Mouse (Mus musculus): ENCODE measurements around the gene Kctd14. TPM values are rescaled to one million over a fixed set of nuclear protein-coding genes. Genes with fewer than 3 reads are reported as not detected.
A peak's percentile ranks its signal among the peaks of the same experiment; 100 is the strongest.

Kctd14 gene
- polyA plus RNA-seq, 1 experiment from 2014 or later: 0.87 TPM

- DNase-seq (ENCODE audit: low spot score): no peak
- Histone ChIP-seq H3K4me3 (no peak overlapping the region), H3K4me1 (peaks cover 12% of the 10 kb centered on the region), H3K36me3 (no peaks in the 10 kb centered on the region), H3K27ac (no peak overlapping the region), H3K9me3 (no peaks in the 10 kb centered on the region), H3K27me3 (ENCODE audit: insufficient read depth, poor library complexity, severe bottlenecking) (no peaks in the 10 kb centered on the region)
- WGBS: 87% methylated on average over 6 of the region's 6 CpGs
Observed at GRCm38 (mm10) chr7:97452196-97452595, 1.1 kb downstream of the Kctd14 start.

DNA sequence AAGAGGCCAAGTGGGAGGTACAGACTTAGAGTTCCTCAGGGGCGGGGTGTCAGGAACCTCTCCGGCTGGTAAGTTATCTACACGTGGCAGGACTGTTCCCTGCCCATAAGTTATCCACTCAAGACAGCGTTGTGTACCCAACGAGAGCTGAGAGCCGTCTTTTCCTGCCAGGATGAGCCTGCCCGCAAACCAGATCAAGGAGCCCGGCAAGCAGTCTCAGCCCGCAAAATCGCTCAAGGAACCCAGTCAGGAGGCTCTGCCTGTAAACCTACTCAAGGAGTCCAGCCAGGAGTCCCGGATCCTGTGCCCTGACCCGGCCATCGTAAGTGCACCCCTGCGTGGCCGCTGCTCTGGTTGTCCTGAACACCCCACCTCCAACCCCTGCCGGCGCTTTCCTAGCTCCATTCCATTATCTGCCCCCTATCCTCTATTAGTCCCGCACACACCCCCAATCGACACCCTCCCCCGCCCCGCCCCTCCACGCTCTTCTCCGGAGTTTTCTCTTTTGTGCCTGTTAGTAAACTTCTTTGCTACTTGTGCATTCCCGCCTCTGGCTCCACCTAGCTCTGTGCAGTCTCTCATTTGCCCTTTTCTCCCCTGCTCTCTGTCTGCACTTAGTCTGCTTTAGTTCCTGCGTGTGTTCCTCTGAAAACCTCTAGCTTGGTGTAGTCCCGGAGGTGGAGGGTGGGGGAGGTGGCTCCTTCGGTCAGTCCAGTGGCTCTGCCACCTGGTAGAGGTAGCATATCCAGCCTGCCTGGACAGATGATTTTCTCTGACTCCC lies 2.2 kb downstream of the Kctd14 start:
- no peaks in the 10 kb centered on the region for H3K36me3 ChIP-seq
- H3K4me1 ChIP-seq: peaks cover 16% of the 10 kb centered on the region
- peak; percentile 77 for DNase-seq (ENCODE audit: low spot score)
- H3K27ac ChIP-seq: peak overlapping the region; percentile 78
- peak overlapping the region; percentile 64 for H3K4me3 ChIP-seq
- H3K9me3 ChIP-seq: no peaks in the 10 kb centered on the region
- 4% methylated on average over 27 of the region's 27 CpGs for WGBS
- no peaks in the 10 kb centered on the region for H3K27me3 ChIP-seq (ENCODE audit: insufficient read depth, poor library complexity, severe bottlenecking)

GRCm38 (mm10) chr7:97454795-97455194 lies 3.7 kb downstream of the Kctd14 start:
- Histone ChIP-seq H3K27ac (no peak overlapping the region), H3K4me1 (peaks cover 16% of the 10 kb centered on the region), H3K4me3 (no peak overlapping the region), H3K9me3 (no peaks in the 10 kb centered on the region), H3K27me3 (ENCODE audit: insufficient read depth, poor library complexity, severe bottlenecking) (no peaks in the 10 kb centered on the region), H3K36me3 (no peaks in the 10 kb centered on the region)
- no peak for DNase-seq (ENCODE audit: low spot score)
- WGBS: 90% methylated on average over 10 of the region's 10 CpGs

GRCm38 (mm10) chr7:97455577-97455976 lies 4.5 kb downstream of the Kctd14 start:
- no peaks in the 10 kb centered on the region for H3K36me3 ChIP-seq
- 74% methylated on average over 3 of the region's 3 CpGs for WGBS
- H3K4me1 ChIP-seq: peaks cover 16% of the 10 kb centered on the region
- H3K27ac ChIP-seq: no peak overlapping the region
- no peaks in the 10 kb centered on the region for H3K9me3 ChIP-seq
- no peak for DNase-seq (ENCODE audit: low spot score)
- no peak overlapping the region for H3K4me3 ChIP-seq
- no peaks in the 10 kb centered on the region for H3K27me3 ChIP-seq (ENCODE audit: insufficient read depth, poor library complexity, severe bottlenecking)

- Histone ChIP-seq H3K27ac (no peak overlapping the region), H3K4me3 (no peak overlapping the region), H3K27me3 (ENCODE audit: insufficient read depth, poor library complexity, severe bottlenecking) (no peaks in the 10 kb centered on the region), H3K4me1 (no peaks in the 10 kb centered on the region), H3K36me3 (no peaks in the 10 kb centered on the region), H3K9me3 (no peaks in the 10 kb centered on the region)
- DNase-seq (ENCODE audit: low spot score): no peak
- WGBS: 78% methylated on average over 5 of the region's 5 CpGs
Observed at GRCm38 (mm10) chr7:97473001-97473400, 21.9 kb downstream of the Kctd14 start.

- Histone ChIP-seq H3K36me3 (no peaks in the 10 kb centered on the region), H3K9me3 (no peaks in the 10 kb centered on the region), H3K4me3 (no peak overlapping the region), H3K27me3 (ENCODE audit: insufficient read depth, poor library complexity, severe bottlenecking) (no peaks in the 10 kb centered on the region), H3K27ac (no peak overlapping the region), H3K4me1 (peaks cover 8% of the 10 kb centered on the region)
- DNase-seq (ENCODE audit: low spot score): no peak
- WGBS: 62% methylated on average over 3 of the region's 3 CpGs
Observed at GRCm38 (mm10) chr7:97479349-97479748, 28.2 kb downstream of the Kctd14 start.

DNA sequence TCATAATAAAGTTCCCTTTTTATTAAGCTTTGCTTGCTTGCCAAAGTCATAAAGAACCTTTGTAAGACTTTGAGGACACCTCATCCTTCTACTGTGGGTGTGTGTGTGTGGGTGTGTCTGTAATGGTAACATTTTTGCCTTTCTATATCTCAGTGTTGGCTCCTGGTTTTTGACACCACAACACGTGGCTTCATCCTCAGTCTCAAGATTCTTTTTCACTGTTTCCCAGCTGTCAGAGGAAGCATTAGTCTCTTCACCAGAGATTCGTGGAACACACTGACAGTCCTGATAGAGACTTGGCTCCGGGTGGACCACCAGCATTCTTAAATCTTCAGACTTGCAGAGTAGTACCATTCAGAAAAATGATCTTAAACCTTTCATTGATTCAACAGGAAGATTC lies 29.2 kb downstream of the Kctd14 start:
- H3K4me1 ChIP-seq: peaks cover 8% of the 10 kb centered on the region
- no peak for DNase-seq (ENCODE audit: low spot score)
- no peak overlapping the region for H3K27ac ChIP-seq
- no peaks in the 10 kb centered on the region for H3K27me3 ChIP-seq (ENCODE audit: insufficient read depth, poor library complexity, severe bottlenecking)
- 29% methylated on average over 3 of the region's 3 CpGs for WGBS
- H3K9me3 ChIP-seq: no peaks in the 10 kb centered on the region
- H3K36me3 ChIP-seq: peaks cover 8% of the 10 kb centered on the region
- H3K4me3 ChIP-seq: peak overlapping the region; percentile 71

GRCm38 (mm10) chr7:97480821-97481339 lies 29.8 kb downstream of the Kctd14 start, which contains the start of gene Ints4:
Gene Ints4, plus strand, starts transcription at chr7:97480956.
- Histone ChIP-seq H3K36me3 (peaks cover 13% of the 10 kb centered on the region), H3K4me3 (peak within 1 kb of the TSS; percentile 71), H3K27ac (peak within 1 kb of the TSS; percentile 81), H3K27me3 (ENCODE audit: insufficient read depth, poor library complexity, severe bottlenecking) (no peaks in the 10 kb centered on the region), H3K4me1 (peaks cover 8% of the 10 kb centered on the region), H3K9me3 (no peaks in the 10 kb centered on the region)
- DNase-seq (ENCODE audit: low spot score): peak; percentile 99
- under 1% methylated on average over 24 of the region's 24 CpGs for WGBS

DNA sequence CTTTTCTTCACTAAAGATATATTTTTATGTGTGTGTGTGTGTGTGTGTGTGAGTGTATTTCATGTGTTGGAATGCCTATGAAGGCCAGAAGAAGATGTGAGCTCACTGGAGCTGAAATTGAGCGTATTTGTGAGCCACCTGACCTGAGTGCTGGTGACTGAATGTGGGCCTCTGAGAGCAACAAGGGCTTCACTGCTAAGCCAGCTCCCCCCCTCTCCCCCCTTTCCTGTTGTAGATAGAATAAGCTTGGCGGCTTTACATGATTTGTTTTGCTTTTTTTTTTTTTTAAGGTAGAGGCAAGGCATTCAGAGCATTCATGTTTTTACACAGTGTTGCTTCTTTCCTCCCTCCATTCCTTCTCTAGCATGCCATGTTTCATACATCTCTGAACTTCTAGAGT lies 32.3 kb downstream of the Kctd14 start:
- H3K4me3 ChIP-seq: no peak overlapping the region
- H3K36me3 ChIP-seq: peaks cover 35% of the 10 kb centered on the region
- WGBS: 79% methylated on average over 2 of the region's 2 CpGs
- DNase-seq (ENCODE audit: low spot score): no peak
- peaks cover 8% of the 10 kb centered on the region for H3K4me1 ChIP-seq
- no peaks in the 10 kb centered on the region for H3K27me3 ChIP-seq (ENCODE audit: insufficient read depth, poor library complexity, severe bottlenecking)
- H3K9me3 ChIP-seq: no peaks in the 10 kb centered on the region
- no peak overlapping the region for H3K27ac ChIP-seq

- peaks cover 3% of the 10 kb centered on the region; the same call in 1 of the 2 replicates for H3K4me1 ChIP-seq
- H3K27me3 ChIP-seq (ENCODE audit: insufficient read depth, poor library complexity, severe bottlenecking): no peaks in the 10 kb centered on the region
- no peak overlapping the region for H3K27ac ChIP-seq
- H3K9me3 ChIP-seq: no peaks in the 10 kb centered on the region
- WGBS: 66% methylated on average over 3 of the region's 3 CpGs
- H3K4me3 ChIP-seq: no peak overlapping the region
- no peak for DNase-seq (ENCODE audit: low spot score)
- H3K36me3 ChIP-seq: peaks cover 65% of the 10 kb centered on the region
Observed at GRCm38 (mm10) chr7:97491157-97491556, 40.0 kb downstream of the Kctd14 start.

- Histone ChIP-seq H3K27me3 (ENCODE audit: insufficient read depth, poor library complexity, severe bottlenecking) (no peaks in the 10 kb centered on the region), H3K4me1 (peaks cover 3% of the 10 kb centered on the region; the same call in 1 of the 2 replicates), H3K27ac (no peak overlapping the region), H3K9me3 (no peaks in the 10 kb centered on the region), H3K4me3 (no peak overlapping the region), H3K36me3 (peaks cover 54% of the 10 kb centered on the region)
- DNase-seq (ENCODE audit: low spot score): no peak
- WGBS: 81% methylated on average over 4 of the region's 4 CpGs
Observed at GRCm38 (mm10) chr7:97492420-97492819, 41.3 kb downstream of the Kctd14 start.

- Histone ChIP-seq H3K36me3 (peaks cover 50% of the 10 kb centered on the region), H3K4me1 (peaks cover 3% of the 10 kb centered on the region; the same call in 1 of the 2 replicates), H3K27me3 (ENCODE audit: insufficient read depth, poor library complexity, severe bottlenecking) (no peaks in the 10 kb centered on the region), H3K9me3 (no peaks in the 10 kb centered on the region), H3K4me3 (no peak overlapping the region), H3K27ac (no peak overlapping the region)
- DNase-seq (ENCODE audit: low spot score): no peak
Observed at GRCm38 (mm10) chr7:97495052-97495451, 43.9 kb downstream of the Kctd14 start.

DNA sequence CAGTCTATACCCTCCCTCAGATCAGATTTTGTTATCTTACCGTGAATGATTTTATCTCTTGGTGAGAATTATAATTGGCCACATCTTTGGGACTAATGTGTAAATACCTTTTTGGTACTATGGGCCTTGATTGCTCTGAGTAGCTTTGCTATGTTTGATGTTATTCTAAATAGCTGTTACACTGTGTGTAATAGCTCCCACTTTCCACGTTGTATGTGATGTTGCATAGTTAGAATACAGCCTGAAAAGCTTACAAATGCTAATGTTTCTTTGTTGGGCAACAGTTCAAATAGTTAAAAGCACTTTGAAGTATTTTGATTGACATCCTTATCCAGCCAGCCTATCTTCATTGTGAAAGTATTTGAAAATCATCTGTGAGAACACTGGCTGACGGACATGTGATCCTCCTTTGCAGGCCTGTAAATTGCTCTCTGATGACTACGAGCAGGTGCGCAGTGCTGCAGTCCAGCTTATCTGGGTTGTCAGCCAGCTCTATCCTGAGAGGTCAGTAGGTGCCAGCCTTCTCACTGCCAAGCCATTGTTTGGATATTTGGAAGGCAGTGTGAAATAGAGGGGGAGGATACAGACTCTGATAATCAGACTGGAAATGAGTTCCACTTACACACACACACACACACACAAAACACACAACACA lies 49.6 kb downstream of the Kctd14 start:
- no peak overlapping the region for H3K4me3 ChIP-seq
- no peaks in the 10 kb centered on the region for H3K27me3 ChIP-seq (ENCODE audit: insufficient read depth, poor library complexity, severe bottlenecking)
- DNase-seq (ENCODE audit: low spot score): no peak
- WGBS: 74% methylated on average over 5 of the region's 5 CpGs
- peaks cover 48% of the 10 kb centered on the region for H3K36me3 ChIP-seq
- H3K27ac ChIP-seq: no peak overlapping the region
- no peaks in the 10 kb centered on the region for H3K9me3 ChIP-seq
- no peaks in the 10 kb centered on the region for H3K4me1 ChIP-seq
